Comparison of ENCODE assay signal across 11 mouse cellular contexts in genomic region chr5:127227929-127228595, GRCm38 (mm10). TPM values are rescaled to one million over a fixed set of nuclear protein-coding genes. Genes with fewer than 3 reads are reported as not detected.
DNase-seq lines count a peak whose midpoint lies in the region; ATAC-seq and TF ChIP-seq lines count a peak whose summit lies in the region.
"Had no signal": no experiment of that assay in that cellular context is flagged by ENCODE, and none has a peak within 500 bp of the region (broad histone marks: within the 10 kb centered on the region; RNA-seq: fewer than 3 reads in every experiment).

No protein-coding gene starts in this region.

- H3K27me3 ChIP-seq in heart, embryonic 11.5 days (ENCODE audit: control insufficient read depth, insufficient read depth, low read length): no peaks in the 10 kb centered on the region; the same call in 1 of the 2 replicates
- peaks cover 15% of the 10 kb centered on the region for H3K27me3 ChIP-seq in E14TG2a.4 (ENCODE audit: insufficient read depth, low read length)
- no peaks in the 10 kb centered on the region for H3K27me3 ChIP-seq in embryonic facial prominence, embryonic 15.5 days
- no peaks in the 10 kb centered on the region for H3K27me3 ChIP-seq in limb, embryonic 14.5 days (ENCODE audit: control insufficient read depth, insufficient read depth, low read length)
- H3K27me3 ChIP-seq: megakaryocyte, embryonic 14.5 days had no signal

- 2% methylated on average over 14 of the region's 14 CpGs for WGBS in heart, embryonic 11.5 days (ENCODE audit: insufficient replicate concordance)
- 6% methylated on average over 14 of the region's 14 CpGs for WGBS in embryonic facial prominence, embryonic 15.5 days
- 6% methylated on average over 14 of the region's 14 CpGs for WGBS in limb, embryonic 14.5 days

- no peaks in the 10 kb centered on the region for H3K4me1 ChIP-seq in heart, embryonic 11.5 days (ENCODE audit: control insufficient read depth, insufficient read depth, low read length)
- peaks cover 38% of the 10 kb centered on the region for H3K4me1 ChIP-seq in E14TG2a.4 (replicated peaks; ENCODE audit: low read depth, low read length)
- H3K4me1 ChIP-seq in embryonic facial prominence, embryonic 15.5 days: peaks cover 9% of the 10 kb centered on the region
- H3K4me1 ChIP-seq in limb, embryonic 14.5 days (ENCODE audit: control insufficient read depth, insufficient read depth, low read length): no peaks in the 10 kb centered on the region
- H3K4me1 ChIP-seq: megakaryocyte, embryonic 14.5 days had no signal

- no peak for ATAC-seq in heart, embryonic 11.5 days (replicated peaks; ENCODE audit: insufficient number of reproducible peaks, low FRiP score, low TSS enrichment)
- no peak for ATAC-seq in embryonic facial prominence, embryonic 15.5 days (ENCODE audit: insufficient number of reproducible peaks, low FRiP score, low TSS enrichment, low read depth)
- ATAC-seq in limb, embryonic 14.5 days (ENCODE audit: low FRiP score, low read depth): no peak
- no peak for ATAC-seq in erythroblast, adult 5-6 weeks (replicated peaks; ENCODE audit: low FRiP score, poor library complexity, severe bottlenecking)

- peak overlapping the region; percentile 64 for H3K4me2 ChIP-seq in heart, embryonic 11.5 days
- peak overlapping the region; percentile 25 for H3K4me2 ChIP-seq in embryonic facial prominence, embryonic 15.5 days (replicated peaks)
- H3K4me2 ChIP-seq in limb, embryonic 14.5 days (replicated peaks; ENCODE audit: low read depth, low read length, severe bottlenecking): peak overlapping the region; percentile 34

- no peak for DNase-seq in heart, adult 18-20 months
- DNase-seq in limb, embryonic 14.5 days (ENCODE audit: low spot score): no peak
- DNase-seq in spleen, postnatal 10 days (ENCODE audit: low spot score in 2 of 2): no peak
- no peak for DNase-seq in left cerebral cortex, adult 18-20 months (ENCODE audit: low spot score in 2 of 2)
- DNase-seq: kidney, postnatal 25 days had no signal

- no peak overlapping the region for H3K27ac ChIP-seq in heart, embryonic 11.5 days (ENCODE audit: low read depth, low read length)
- H3K27ac ChIP-seq in embryonic facial prominence, embryonic 15.5 days (replicated peaks): no peak overlapping the region
- H3K27ac ChIP-seq in limb, embryonic 14.5 days (replicated peaks; ENCODE audit: low read depth, low read length): no peak overlapping the region

- no peak for TF ChIP-seq CTCF in E14TG2a.4 (conservative IDR thresholded peaks at IDR 0.05; ENCODE audit: low read length)

- peak overlapping the region; percentile 17 for H3K4me3 ChIP-seq in heart, embryonic 11.5 days (ENCODE audit: low read depth, low read length)
- peak overlapping the region; percentile 35; the same call in 1 of the 2 replicates for H3K4me3 ChIP-seq in E14TG2a.4 (replicated peaks; ENCODE audit: low read length)
- no peak overlapping the region for H3K4me3 ChIP-seq in embryonic facial prominence, embryonic 15.5 days (replicated peaks)
- H3K4me3 ChIP-seq in limb, embryonic 14.5 days (replicated peaks; ENCODE audit: low read length): no peak overlapping the region
- H3K4me3 ChIP-seq: erythroblast, embryonic 14.5 days; megakaryocyte, embryonic 14.5 days had no signal

- H3K9me3 ChIP-seq in heart, embryonic 11.5 days (replicated peaks; ENCODE audit: control insufficient read depth, low read length): no peaks in the 10 kb centered on the region
- H3K9me3 ChIP-seq in E14TG2a.4 (ENCODE audit: low read length): no peaks in the 10 kb centered on the region; the same call in 1 of the 2 replicates
- no peaks in the 10 kb centered on the region for H3K9me3 ChIP-seq in embryonic facial prominence, embryonic 15.5 days (replicated peaks)
- no peaks in the 10 kb centered on the region for H3K9me3 ChIP-seq in limb, embryonic 14.5 days (ENCODE audit: control insufficient read depth, low read length)

- no peak for TF ChIP-seq POLR2A in limb, embryonic 14.5 days (IDR thresholded peaks at IDR 0.05; ENCODE audit: borderline replicate concordance, extremely low read depth, insufficient read depth, insufficient read length)

- H3K36me3 ChIP-seq in heart, embryonic 11.5 days (ENCODE audit: control insufficient read depth, insufficient read depth, low read length): no peaks in the 10 kb centered on the region
- no peaks in the 10 kb centered on the region for H3K36me3 ChIP-seq in E14TG2a.4 (ENCODE audit: insufficient read depth, low read length)
- H3K36me3 ChIP-seq in embryonic facial prominence, embryonic 15.5 days: no peaks in the 10 kb centered on the region
- no peaks in the 10 kb centered on the region for H3K36me3 ChIP-seq in limb, embryonic 14.5 days (ENCODE audit: control insufficient read depth, insufficient read depth, low read length)

- H3K9ac ChIP-seq in heart, embryonic 11.5 days (ENCODE audit: low read depth, low read length): no peak overlapping the region
- no peak overlapping the region for H3K9ac ChIP-seq in embryonic facial prominence, embryonic 15.5 days
- H3K9ac ChIP-seq in limb, embryonic 14.5 days (ENCODE audit: low read depth, low read length, severe bottlenecking): no peak overlapping the region

RNA-seq across cellular contexts. Expression of gene Tmem132c, which starts 13.5 kb away (rescaled TPM):
- polyA plus RNA-seq in heart, embryonic 11.5 days (2014; fragmentation: Nextera tagmentation; extraction: Ambion mirVana): 3.5 and 4.3 TPM in 2 replicates
- total RNA-seq in heart, adult 18-20 months (2021): under 1 TPM; 0.05 to 0.21 TPM
- polyA plus RNA-seq in embryonic facial prominence, embryonic 15.5 days (2015; fragmentation: Nextera tagmentation; extraction: Ambion mirVana): 28.5 and 33.0 TPM in 2 replicates
- 27.2 and 29.4 TPM in 2 replicates for polyA plus RNA-seq in limb, embryonic 14.5 days (2012; rRNA removed)
- 33.2 and 40.4 TPM in 2 replicates for polyA plus RNA-seq in limb, embryonic 14.5 days (2014; fragmentation: Nextera tagmentation; extraction: Ambion mirVana)
- not detected in 2 replicates for total RNA-seq in erythroblast, adult 5-6 weeks (2015; ENCODE audit: low replicate concordance)
- not detected in 2 replicates for total RNA-seq in erythroblast, adult 5-6 weeks (2017; ENCODE audit: low replicate concordance)
- 1 to 10 TPM; 6.7 to 6.8 TPM for total RNA-seq in left cerebral cortex, adult 18-20 months (2021)
- polyA plus RNA-seq: erythroblast, embryonic 14.5 days had no signal

Comparison
In these comparisons a context has a peak if more than half of its experiments do, and no peak if none do; other contexts are left out.
1. H3K4me3 ChIP-seq: peak in heart, embryonic 11.5 days (single experiment) and E14TG2a.4 (single experiment); none in embryonic facial prominence, embryonic 15.5 days (single experiment) and limb, embryonic 14.5 days (single experiment).
2. RNA of gene Tmem132c, which starts 13.5 kb away (total RNA-seq): 6.7 to 6.8 TPM in left cerebral cortex, adult 18-20 months; 0.05 to 0.21 TPM in heart, adult 18-20 months and not detected in erythroblast, adult 5-6 weeks; every median in the first group is over 4 times any median in the second.
3. Peak in every context shown above with its lines, with median percentiles within 50 percentile points of each other: H3K4me2 ChIP-seq.